Mouse (Mus musculus) ES-E14 (cell line): ENCODE results near the gene Mtcl1. TPM values are rescaled to one million over a fixed set of nuclear protein-coding genes. Genes with fewer than 3 reads are reported as not detected.

Experiments used
- DNase-seq: peaks from one replicate; pipeline ENCODE4 v3.0.0-alpha.2; 2013; ENCODE audit warnings: low read depth, low spot score
- H3K27ac ChIP-seq: 2 replicates; pipeline ENCODE4 v1.5.1; 2012; ENCODE audit warnings: low read depth, mild to moderate bottlenecking, low read length, moderate library complexity, mixed read lengths; ENCODE audit not compliant: poor library complexity, insufficient read depth, severe bottlenecking
- H3K36me3 ChIP-seq: 2 replicates; pipeline ENCODE4 v1.6.1; 2012; ENCODE audit warnings: mild to moderate bottlenecking, low read length, moderate library complexity, mixed read lengths; ENCODE audit not compliant: control insufficient read depth, poor library complexity, insufficient read depth, severe bottlenecking
- H3K4me1 ChIP-seq, 2 experiments: fragments of 150-350 bp in 1 of 2; sonication (generic) in 1 of 2; 2 replicates each; pipeline ENCODE4 v1.6.1; 2012; ENCODE audit warnings: low read length in 2 of 2, mild to moderate bottlenecking in 1 of 2, mixed read lengths in 1 of 2; ENCODE audit not compliant: control insufficient read depth in 2 of 2, insufficient read depth in 2 of 2, poor library complexity in 1 of 2
- H3K4me3 ChIP-seq, 2 experiments: fragments of 150-350 bp in 1 of 2; sonication (generic) in 1 of 2; 2 replicates each; pipeline ENCODE4 v1.5.1; 2012; ENCODE audit warnings: low read length in 2 of 2, low read depth in 1 of 2, mild to moderate bottlenecking in 1 of 2, mixed read lengths in 1 of 2; ENCODE audit not compliant: insufficient read depth in 1 of 2, poor library complexity in 1 of 2, severe bottlenecking in 1 of 2
- H3K9ac ChIP-seq: 2 replicates; pipeline ENCODE4 v1.6.1; 2012; ENCODE audit warnings: low read depth, mild to moderate bottlenecking, low read length, mixed read lengths; ENCODE audit not compliant: poor library complexity, insufficient read depth, severe bottlenecking
- H3K9me3 ChIP-seq: fragments of 150-350 bp; sonication (generic); 2 replicates; pipeline ENCODE4 v1.6.1; 2012; ENCODE audit warnings: low read depth, mild to moderate bottlenecking, low read length; ENCODE audit not compliant: control insufficient read depth, insufficient read depth
- CHD2 ChIP-seq: IDR thresholded peaks from 2 replicates; pipeline ENCODE4 v1.6.1; 2014; ENCODE audit warnings: mild to moderate bottlenecking, low read depth, low read length, inconsistent platforms
- HCFC1 ChIP-seq: IDR thresholded peaks from 2 replicates; pipeline ENCODE4 v1.6.1; 2012; ENCODE audit warnings: low read length, inconsistent platforms, borderline replicate concordance; ENCODE audit not compliant: insufficient read depth
- MAFK ChIP-seq: IDR thresholded peaks from 2 replicates; pipeline ENCODE4 v1.6.1; 2014; ENCODE audit warnings: mild to moderate bottlenecking, low read depth, low read length, inconsistent platforms; ENCODE audit not compliant: insufficient read depth
- ZC3H11A ChIP-seq: IDR thresholded peaks from 2 replicates; pipeline ENCODE4 v1.6.1; 2012; ENCODE audit warnings: low read depth, mild to moderate bottlenecking, inconsistent platforms, low read length, borderline replicate concordance
- ZNF384 ChIP-seq: IDR thresholded peaks from 2 replicates; pipeline ENCODE4 v1.6.1; 2012; ENCODE audit warnings: low read depth, low read length, inconsistent platforms
- in situ Hi-C, 2 experiments: fragments of 600-800 bp; cut with MboI; formaldehyde crosslinking; loops; one replicate each; pipeline ENCODE4 v1.15.1; 2025; ENCODE audit warnings: low sequenced_read_pairs in 2 of 2, inconsistent platforms in 1 of 2; ENCODE audit not compliant: unreplicated experiment in 2 of 2
- total RNA-seq: library from RNA; depleted of rRNA; stranded (reverse); fragments of 300-350 nt; gene quantifications from 2 replicates; pipeline ENCODE4 v1.2.3, GENCODE M21; 2012

The Mtcl1 gene
- total RNA-seq, 1 experiment, result 75.8 TPM

- TF ChIP-seq HCFC1, result no peak
- TF ChIP-seq MAFK, result peak; percentile 93
- TF ChIP-seq ZC3H11A, result peak; percentile 18; the same call in 1 of the 2 replicates
- TF ChIP-seq ZNF384, result no peak
- Histone ChIP-seq H3K9ac (no peak overlapping the region), H3K27ac (no peak overlapping the region), H3K4me1 (peaks cover 4 to 5% of the 10 kb centered on the region in 2 experiments; a peak in 3 of 4 replicates), H3K36me3 (no peaks in the 10 kb centered on the region), H3K9me3 (no peaks in the 10 kb centered on the region), H3K4me3 (no peak overlapping the region)
- no peak for DNase-seq
- in situ Hi-C loops, result no loop called here
Observed at GRCm38 (mm10) chr17:66326552-66327045, 123.0 kb downstream of the Mtcl1 start.

DNA sequence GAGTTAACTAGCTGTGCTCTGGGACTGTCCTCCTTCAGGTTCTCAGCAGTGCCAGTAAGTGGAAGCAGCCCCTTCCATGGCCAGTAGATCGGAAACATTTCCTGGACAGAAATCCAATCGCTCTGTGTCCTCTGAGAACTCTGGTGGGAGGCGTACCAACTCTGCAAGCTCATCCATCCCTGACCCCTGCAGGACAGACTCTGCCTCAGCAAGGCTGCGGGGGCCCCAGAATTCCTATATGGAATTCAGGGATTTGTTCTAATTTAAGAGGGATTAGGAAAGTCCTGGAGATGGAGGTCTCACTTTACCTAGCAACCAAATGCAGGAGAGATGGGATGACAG, 123.4 kb downstream of the Mtcl1 start:
- Histone ChIP-seq H3K9ac (no peak overlapping the region), H3K4me1 (peaks cover 5 to 9% of the 10 kb centered on the region in 2 experiments; a peak in 3 of 4 replicates), H3K27ac (no peak overlapping the region), H3K9me3 (no peaks in the 10 kb centered on the region), H3K36me3 (no peaks in the 10 kb centered on the region), H3K4me3 (no peak overlapping the region)
- in situ Hi-C loops, result no loop called here
- no peak for DNase-seq
- TF ChIP-seq ZC3H11A (no peak), ZNF384 (no peak), MAFK (no peak), HCFC1 (no peak), CHD2 (no peak)

DNA sequence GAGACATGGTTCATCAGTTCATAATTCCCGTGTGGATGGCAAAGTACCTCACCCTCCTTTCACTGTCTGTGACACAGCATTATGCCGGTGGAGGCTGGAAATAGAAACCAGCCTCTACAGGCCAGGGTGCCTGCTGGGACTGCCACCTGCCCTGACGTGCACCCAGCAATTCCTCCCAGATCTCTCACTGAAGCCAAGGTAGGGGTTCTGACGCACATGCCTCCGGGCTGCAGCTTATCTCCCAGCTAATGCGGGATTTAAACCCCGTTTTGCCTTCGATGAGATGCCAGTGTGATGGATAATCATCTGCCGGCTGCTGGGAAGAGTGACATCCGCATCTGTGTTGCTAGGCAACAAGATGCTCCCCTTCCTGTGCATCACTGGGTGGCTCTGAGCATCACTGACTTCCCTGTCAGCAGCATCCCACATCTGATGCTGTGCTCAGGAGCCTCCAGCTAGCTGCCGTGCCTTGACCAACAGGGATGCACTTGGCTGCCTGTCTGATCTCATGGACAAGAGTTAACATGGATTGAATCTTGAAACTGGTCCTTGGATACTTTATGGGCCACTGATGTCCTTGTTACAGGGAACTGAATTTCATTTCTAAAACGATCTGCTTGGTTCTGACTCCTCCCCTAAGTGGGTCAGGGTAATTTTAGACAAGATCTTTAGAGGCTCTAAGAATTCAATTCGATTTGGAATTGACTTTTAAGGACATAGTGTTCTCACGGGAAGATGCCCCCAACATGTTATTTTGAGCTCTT, 123.9 kb downstream of the Mtcl1 start:
- in situ Hi-C loops, result no loop called here
- TF ChIP-seq ZC3H11A (no peak), ZNF384 (no peak), MAFK (no peak), CHD2 (no peak), HCFC1 (no peak)
- H3K9ac ChIP-seq, result no peak overlapping the region
- H3K9me3 ChIP-seq, result no peaks in the 10 kb centered on the region
- DNase-seq, result no peak
- H3K4me1 ChIP-seq, result peaks cover 5 to 9% of the 10 kb centered on the region in 2 experiments; a peak in 3 of 4 replicates
- H3K4me3 ChIP-seq, result no peak overlapping the region
- H3K27ac ChIP-seq, result no peak overlapping the region; the same call in 1 of the 2 replicates
- no peaks in the 10 kb centered on the region for H3K36me3 ChIP-seq

DNA sequence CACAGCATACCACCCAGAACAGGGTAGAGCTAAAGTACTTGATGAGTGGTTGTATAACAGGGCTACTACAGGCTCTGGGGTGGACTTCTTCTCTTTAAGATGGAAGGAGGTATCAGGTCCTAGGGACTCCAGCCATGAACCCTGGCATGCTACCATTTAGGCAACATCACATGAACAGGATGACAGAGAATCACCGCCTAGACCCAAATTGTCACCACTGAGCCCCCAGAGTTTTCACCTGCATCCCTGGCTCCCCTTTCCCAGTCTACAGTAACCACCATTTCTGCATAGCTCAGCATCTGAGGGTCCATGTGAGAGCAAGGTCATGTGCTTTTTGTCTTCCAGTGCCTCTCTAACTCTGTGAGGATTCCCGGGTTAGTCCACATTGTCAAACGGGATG, 124.7 kb downstream of the Mtcl1 start:
- Histone ChIP-seq H3K4me3 (no peak overlapping the region), H3K4me1 (peaks cover 5 to 9% of the 10 kb centered on the region in 2 experiments; a peak in 3 of 4 replicates), H3K27ac (no peak overlapping the region), H3K9ac (no peak overlapping the region), H3K36me3 (no peaks in the 10 kb centered on the region), H3K9me3 (no peaks in the 10 kb centered on the region)
- TF ChIP-seq ZNF384 (no peak), MAFK (0 out of 2 replicates have a peak, but pooled peaks have one; percentile 31)
- no peak for DNase-seq
- in situ Hi-C loops, result no loop called here
